Mouse (Mus musculus) lung, embryonic 16.5 days (tissue): ENCODE measurements at regions not wholly inside any gene's neighbourhood (a gene's known extent, or its start where the extent isn't known, plus 50 kb on each side); places are given as distances from the start of the nearest gene placed in this dataset.

ENCODE experiments used
- ATAC-seq: fragments of 200-750 bp; cut with Nextera tagmentation; 2 replicates; pipeline ENCODE4 v1.8.0; 2017; ENCODE audit warnings: low read depth, mild to moderate bottlenecking, moderate library complexity
- H3K27ac ChIP-seq: fragments of 300-500 bp; sonication (generic); 2 replicates; pipeline ENCODE4 v1.5.1; 2014; ENCODE audit warnings: mild to moderate bottlenecking, control low read depth, low read length
- H3K27me3 ChIP-seq: fragments of 300-500 bp; sonication (generic); 2 replicates; pipeline ENCODE4 v1.6.1; 2014; ENCODE audit warnings: low read depth, low read length, mixed read lengths; ENCODE audit not compliant: control insufficient read depth, insufficient read depth
- H3K36me3 ChIP-seq: fragments of 300-500 bp; sonication (generic); 2 replicates; pipeline ENCODE4 v1.6.1; 2014; ENCODE audit warnings: low read length; ENCODE audit not compliant: control insufficient read depth, insufficient read depth
- H3K4me1 ChIP-seq: fragments of 300-500 bp; sonication (generic); replicated peaks from 2 replicates; pipeline ENCODE4 v1.6.1; 2014; ENCODE audit warnings: low read length, mixed read lengths; ENCODE audit not compliant: control insufficient read depth, insufficient read depth
- H3K4me2 ChIP-seq: fragments of 300-500 bp; sonication (generic); 2 replicates; pipeline ENCODE4 v1.6.1; 2014; ENCODE audit warnings: low read depth, low read length, control low read depth
- H3K4me3 ChIP-seq: fragments of 300-500 bp; sonication (generic); 2 replicates; pipeline ENCODE4 v1.5.1; 2014; ENCODE audit warnings: mild to moderate bottlenecking, low read length, control low read depth
- H3K9ac ChIP-seq: fragments of 300-500 bp; sonication (generic); 2 replicates; pipeline ENCODE4 v1.6.1; 2014; ENCODE audit warnings: low read length, control low read depth
- H3K9me3 ChIP-seq: fragments of 300-500 bp; sonication (generic); 2 replicates; pipeline ENCODE4 v1.6.1; 2016; ENCODE audit warnings: low read length; ENCODE audit not compliant: control insufficient read depth
- WGBS: fragments of 180-500 bp; shearing (Covaris S2); extraction: QIAGEN DNeasy Blood & Tissue Kit; methylation state at CpG from one replicate; pipeline ENCODE4 v1.1.7; 2014; 5-methylcytosine and 5-hydroxymethylcytosine counted together

GRCm38 (mm10) chr17:44398231-44398630, 209.8 kb downstream of the Clic5 start:
- no peaks in the 10 kb centered on the region for H3K9me3 ChIP-seq
- no peak overlapping the region for H3K9ac ChIP-seq
- no peak for ATAC-seq
- H3K4me2 ChIP-seq: no peak overlapping the region
- WGBS: 68% methylated on average over 5 of the region's 5 CpGs
- no peak overlapping the region for H3K27ac ChIP-seq
- no peak overlapping the region for H3K4me3 ChIP-seq
- no peaks in the 10 kb centered on the region for H3K36me3 ChIP-seq
- no peaks in the 10 kb centered on the region for H3K4me1 ChIP-seq
- no peaks in the 10 kb centered on the region for H3K27me3 ChIP-seq

- no peak overlapping the region for H3K4me3 ChIP-seq
- H3K4me2 ChIP-seq: no peak overlapping the region
- H3K4me1 ChIP-seq: no peaks in the 10 kb centered on the region
- no peaks in the 10 kb centered on the region for H3K9me3 ChIP-seq
- WGBS: 79% methylated on average over 6 of the region's 6 CpGs
- no peaks in the 10 kb centered on the region for H3K27me3 ChIP-seq
- H3K27ac ChIP-seq: no peak overlapping the region
- H3K9ac ChIP-seq: no peak overlapping the region
- H3K36me3 ChIP-seq: no peaks in the 10 kb centered on the region
- no peak for ATAC-seq
These were observed 216.5 kb downstream of the Clic5 start for GRCm38 (mm10) chr17:44404923-44405322.

DNA sequence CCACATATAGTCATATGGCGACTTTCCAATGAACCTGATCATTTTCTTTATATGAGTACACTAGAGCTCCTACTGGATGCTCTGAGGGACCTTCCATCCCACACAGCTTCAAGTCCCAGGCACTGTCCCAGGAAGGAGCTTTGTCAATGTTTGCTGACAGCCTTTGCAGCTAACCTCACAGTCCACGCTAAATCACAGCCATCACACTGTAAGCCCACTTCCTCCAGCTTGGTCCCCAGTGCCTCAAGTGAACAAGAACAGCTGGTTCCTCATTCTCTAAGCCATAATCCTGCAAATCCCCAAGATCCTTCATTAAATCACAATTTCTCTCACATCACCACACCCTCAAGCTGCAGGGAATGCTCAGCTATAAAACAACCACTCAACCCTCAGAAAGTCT, 222.6 kb downstream of the Clic5 start:
- Histone ChIP-seq H3K4me3 (no peak overlapping the region), H3K27me3 (no peaks in the 10 kb centered on the region), H3K36me3 (no peaks in the 10 kb centered on the region), H3K9me3 (0 out of 2 replicates have a peak, but pooled peaks cover 2% of the 10 kb centered on the region), H3K4me1 (no peaks in the 10 kb centered on the region), H3K4me2 (no peak overlapping the region), H3K9ac (no peak overlapping the region), H3K27ac (no peak overlapping the region)
- WGBS: 74% methylated on average over 2 of the region's 2 CpGs
- ATAC-seq: no peak

DNA sequence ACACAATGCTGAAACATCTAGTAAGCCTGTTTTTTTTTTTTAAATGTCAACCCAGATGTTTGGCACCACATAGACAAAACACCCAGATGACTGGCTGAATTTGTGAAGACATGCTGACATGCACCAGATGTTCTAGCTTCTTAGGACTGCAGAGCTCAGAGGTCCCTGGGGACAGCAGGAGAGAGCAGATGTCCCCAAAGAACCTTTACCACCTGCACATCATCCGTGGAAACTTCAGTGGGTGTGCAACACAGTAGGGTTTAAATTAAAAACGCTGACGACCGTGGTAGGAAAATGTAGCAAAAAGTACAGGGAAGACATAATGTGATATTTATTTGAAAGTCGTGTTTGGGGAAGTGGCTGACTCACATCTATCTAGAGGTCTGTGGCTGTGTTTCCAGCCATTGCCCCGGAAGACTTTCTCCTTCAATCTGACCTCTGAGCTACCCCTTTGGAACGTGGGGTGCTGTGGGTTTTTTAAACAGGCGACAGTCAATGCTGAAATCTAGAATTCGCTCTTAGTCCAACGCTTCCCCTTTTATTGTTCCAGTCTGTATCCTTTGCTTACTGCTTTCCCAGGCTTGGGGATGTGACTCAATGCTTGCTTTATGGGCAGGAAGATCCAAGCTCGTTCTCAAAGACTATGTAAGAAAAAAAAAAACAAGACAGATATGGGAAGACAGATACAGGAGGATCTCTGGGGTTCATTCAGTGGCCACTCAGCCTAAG, 230.5 kb downstream of the Clic5 start:
- no peak for ATAC-seq
- Histone ChIP-seq H3K9me3 (0 out of 2 replicates have a peak, but pooled peaks cover 2% of the 10 kb centered on the region), H3K4me2 (no peak overlapping the region), H3K27me3 (no peaks in the 10 kb centered on the region), H3K4me3 (no peak overlapping the region), H3K27ac (no peak overlapping the region), H3K36me3 (no peaks in the 10 kb centered on the region), H3K9ac (no peak overlapping the region), H3K4me1 (no peaks in the 10 kb centered on the region)
- 56% methylated on average over 11 of the region's 11 CpGs for WGBS

GRCm38 (mm10) chr17:44419405-44419729, 231.0 kb downstream of the Clic5 start:
- H3K27ac ChIP-seq: no peak overlapping the region
- no peak overlapping the region for H3K9ac ChIP-seq
- no peak overlapping the region for H3K4me2 ChIP-seq
- ATAC-seq: no peak
- H3K9me3 ChIP-seq: 0 out of 2 replicates have a peak, but pooled peaks cover 2% of the 10 kb centered on the region
- H3K4me3 ChIP-seq: no peak overlapping the region
- no peaks in the 10 kb centered on the region for H3K36me3 ChIP-seq
- no peaks in the 10 kb centered on the region for H3K27me3 ChIP-seq
- WGBS: 89% methylated on average over 7 of the region's 7 CpGs
- no peaks in the 10 kb centered on the region for H3K4me1 ChIP-seq

DNA sequence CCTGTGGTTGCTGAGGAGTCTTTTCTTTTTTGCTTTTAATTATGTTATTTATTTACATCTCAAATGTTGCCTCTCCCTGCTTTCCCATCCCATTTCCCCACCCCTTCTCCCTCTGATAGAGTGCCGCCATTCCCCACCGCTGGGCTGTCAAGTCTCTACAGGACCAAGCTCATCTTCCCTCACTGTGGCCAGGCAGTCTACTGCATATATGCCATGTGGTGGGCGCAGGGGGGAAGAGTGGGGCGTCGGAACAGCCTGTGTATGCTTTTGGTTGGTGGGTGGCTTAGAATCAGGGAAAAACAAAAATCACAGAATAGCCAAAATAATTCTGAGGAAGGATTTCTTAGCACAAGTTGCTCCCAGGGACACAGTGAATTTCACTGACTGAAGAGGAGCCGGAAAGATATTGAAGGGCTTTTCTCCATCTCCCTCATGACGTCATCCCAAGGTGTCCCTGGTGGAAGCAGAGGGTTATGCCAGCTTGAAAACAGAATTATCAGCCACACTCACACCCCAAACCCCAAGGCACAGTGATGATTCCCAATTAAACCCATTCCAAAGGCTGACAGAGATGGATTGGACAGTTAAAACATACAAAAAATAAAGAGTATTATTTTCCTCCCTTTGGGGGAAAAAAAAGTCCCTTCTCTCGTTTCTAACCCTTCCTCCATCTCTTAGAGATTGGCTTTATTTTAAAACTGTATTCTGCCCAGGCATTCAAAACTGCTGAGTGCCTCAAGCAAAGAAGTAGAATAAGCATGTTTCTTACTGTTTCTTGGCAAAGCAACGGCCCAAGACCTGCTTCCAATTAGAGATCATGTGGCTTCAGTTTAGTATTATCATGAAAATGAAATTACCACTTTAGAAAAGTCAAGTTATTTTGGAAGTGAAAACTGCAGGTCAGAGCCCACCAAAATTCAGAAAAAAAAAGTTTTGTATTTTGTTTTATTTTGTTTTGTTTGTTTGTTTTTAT, 232.0 kb downstream of the Clic5 start:
- no peak for ATAC-seq
- Histone ChIP-seq H3K4me1 (no peaks in the 10 kb centered on the region), H3K27me3 (no peaks in the 10 kb centered on the region), H3K4me3 (no peak overlapping the region), H3K4me2 (no peak overlapping the region), H3K9me3 (0 out of 2 replicates have a peak, but pooled peaks cover 2% of the 10 kb centered on the region), H3K27ac (no peak overlapping the region), H3K9ac (no peak overlapping the region), H3K36me3 (no peaks in the 10 kb centered on the region)
- WGBS: 74% methylated on average over 9 of the region's 9 CpGs

DNA sequence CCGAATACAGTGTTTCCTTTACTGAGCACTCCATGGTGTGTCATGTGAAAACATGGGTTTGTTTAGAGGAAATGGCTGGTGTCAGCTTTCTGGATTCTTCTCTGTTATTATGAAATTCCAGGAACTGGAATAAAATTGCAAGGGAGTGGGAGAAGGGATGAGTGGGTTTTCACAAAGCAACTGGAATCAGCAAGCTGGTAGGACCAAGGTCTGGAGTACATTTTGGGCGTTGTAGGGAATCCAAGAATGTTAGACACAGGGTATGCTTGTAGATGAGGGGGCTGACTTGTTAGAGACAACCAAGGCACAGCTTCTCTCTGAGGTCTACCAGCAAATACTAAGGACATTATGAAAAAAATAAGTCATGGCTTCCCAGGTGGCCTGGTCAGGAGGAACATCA, 233.8 kb downstream of the Clic5 start:
- Histone ChIP-seq H3K9ac (no peak overlapping the region), H3K9me3 (no peaks in the 10 kb centered on the region), H3K4me3 (no peak overlapping the region), H3K27me3 (no peaks in the 10 kb centered on the region), H3K36me3 (no peaks in the 10 kb centered on the region), H3K4me1 (no peaks in the 10 kb centered on the region), H3K4me2 (no peak overlapping the region), H3K27ac (no peak overlapping the region)
- no peak for ATAC-seq
- WGBS: 81% methylated on average over 2 of the region's 2 CpGs

DNA sequence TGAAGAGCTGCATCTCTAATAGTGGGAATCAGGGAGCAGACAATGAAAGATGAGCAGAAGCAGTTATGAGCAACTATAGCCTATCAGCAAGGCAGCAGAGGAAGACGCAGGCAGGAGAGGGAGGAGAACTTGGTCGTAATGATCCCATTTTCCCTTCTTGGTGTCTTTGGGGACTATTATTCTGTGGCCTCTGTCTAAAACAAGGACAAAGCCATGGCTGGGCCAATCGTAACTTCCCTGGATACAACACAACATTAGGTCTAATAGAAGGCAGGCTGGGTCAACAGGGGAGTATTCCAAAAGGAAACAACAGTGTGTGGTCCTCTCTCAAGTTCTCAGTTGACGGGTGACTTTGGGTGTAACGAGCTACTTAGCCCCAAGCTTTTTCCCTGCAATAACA, 234.5 kb downstream of the Clic5 start:
- Histone ChIP-seq H3K4me1 (no peaks in the 10 kb centered on the region), H3K27ac (no peak overlapping the region), H3K9ac (no peak overlapping the region), H3K9me3 (no peaks in the 10 kb centered on the region), H3K4me2 (no peak overlapping the region), H3K27me3 (no peaks in the 10 kb centered on the region), H3K4me3 (no peak overlapping the region), H3K36me3 (no peaks in the 10 kb centered on the region)
- no peak for ATAC-seq
- WGBS: 75% methylated on average over 5 of the region's 5 CpGs

- Histone ChIP-seq H3K36me3 (no peaks in the 10 kb centered on the region), H3K4me3 (no peak overlapping the region), H3K27me3 (no peaks in the 10 kb centered on the region), H3K9ac (no peak overlapping the region), H3K27ac (no peak overlapping the region), H3K9me3 (no peaks in the 10 kb centered on the region), H3K4me2 (no peak overlapping the region), H3K4me1 (no peaks in the 10 kb centered on the region)
- WGBS: 74% methylated on average over 5 of the region's 5 CpGs
- no peak for ATAC-seq
These were observed 235.1 kb downstream of the Clic5 start for GRCm38 (mm10) chr17:44423471-44423985.
